Mouse (Mus musculus): Measurements from ENCODE around the gene Sart3.
"Not testable (repeated sequence)": the region's sequence is repeated elsewhere in the genome, so short reads cannot be mapped to it uniquely, and the experiment has no call there.

The Sart3 gene

DNA sequence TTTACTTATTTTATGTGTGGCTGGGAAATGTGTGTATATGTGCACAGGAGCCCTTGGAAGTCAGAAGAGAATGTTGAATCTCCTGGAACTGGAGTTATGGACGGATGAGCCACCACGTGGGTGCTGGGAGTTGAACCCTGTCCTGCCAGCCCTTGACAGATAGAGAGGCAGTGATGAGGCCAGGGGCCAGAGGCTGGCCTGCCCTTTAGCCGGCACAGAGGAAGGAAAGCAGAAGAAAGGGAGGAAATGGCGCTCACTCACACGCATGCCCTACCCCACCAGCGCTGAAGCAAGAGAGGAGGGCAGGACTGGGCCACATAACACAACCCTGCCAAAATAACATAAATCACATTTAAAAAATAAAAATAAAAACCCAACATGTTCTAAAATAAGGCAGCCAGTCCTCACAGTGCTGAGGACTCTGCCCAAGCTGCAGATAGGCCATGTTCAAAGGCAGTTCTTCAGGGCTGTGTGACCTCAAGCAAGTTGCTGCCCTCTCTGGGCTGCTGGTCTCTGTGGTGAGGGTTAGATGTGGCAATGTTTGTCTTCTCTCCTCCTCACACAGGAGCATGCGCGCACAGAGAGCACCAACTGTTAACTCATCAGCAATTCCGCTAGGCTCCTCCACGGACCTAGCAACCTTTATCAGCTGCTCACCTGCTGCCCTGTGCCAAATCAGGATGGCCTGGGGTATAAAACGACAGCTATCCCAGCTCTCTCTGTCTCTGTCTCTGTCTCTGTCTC lies 18.3 kb upstream of the Sart3 start:
- no peak for DNase-seq (ENCODE audit: low spot score in 2 of 2)

DNA sequence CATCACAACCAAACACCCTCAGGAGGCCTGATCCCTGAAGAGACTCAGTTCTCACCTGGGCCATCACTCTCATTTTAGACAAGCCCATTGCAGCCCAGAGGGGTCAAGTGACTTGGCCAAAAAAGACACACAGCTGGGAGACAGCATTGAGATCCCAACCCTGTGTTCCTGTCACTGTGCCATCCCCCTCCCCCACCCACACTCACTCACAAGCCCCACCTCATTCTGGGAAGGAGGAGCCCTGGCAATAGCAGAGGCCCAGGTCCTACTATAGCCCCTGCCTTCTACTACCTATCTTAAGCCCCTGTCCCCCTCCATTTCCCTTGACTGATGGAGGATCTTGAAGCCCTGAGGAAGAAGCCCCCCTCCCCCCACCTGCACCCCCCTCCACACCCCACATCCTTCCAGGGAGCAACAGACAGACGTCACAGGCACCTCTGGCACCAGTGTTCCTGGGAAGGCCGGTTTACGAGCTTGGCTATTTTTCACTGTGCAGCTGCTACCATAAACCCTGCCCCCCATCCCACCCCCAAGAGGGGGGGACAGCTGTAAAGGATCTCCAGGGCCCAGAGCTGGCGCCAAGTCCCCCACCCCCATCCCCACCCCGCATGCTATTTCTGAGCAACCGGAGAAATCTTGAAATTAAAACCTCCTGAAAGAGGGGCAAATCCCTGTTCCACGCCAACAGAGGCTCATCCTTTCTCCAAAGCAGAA lies 16.9 kb upstream of the Sart3 start:
- no peak for DNase-seq (ENCODE audit: low spot score in 2 of 2)

DNA sequence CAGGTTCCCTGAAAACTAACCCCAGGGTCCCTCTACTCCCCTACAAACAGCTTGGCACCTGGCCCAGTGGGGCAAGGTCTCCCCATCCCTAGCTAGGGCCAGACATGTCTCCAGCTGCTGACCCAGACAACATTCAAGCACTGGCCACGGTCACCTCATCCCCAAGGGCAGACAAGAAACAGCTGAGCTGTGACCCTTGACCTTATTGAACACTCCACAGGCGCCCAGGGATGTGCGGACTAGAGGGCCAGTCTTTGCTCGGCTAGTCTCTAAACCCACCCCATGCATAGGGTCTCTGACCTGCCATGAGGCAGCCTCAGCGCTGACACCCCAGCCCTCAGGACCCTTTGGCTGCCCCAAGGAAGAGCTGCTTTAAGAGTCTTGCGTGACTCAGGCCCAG lies 16.3 kb upstream of the Sart3 start:
- no peak for DNase-seq (ENCODE audit: low spot score in 2 of 2)

DNA sequence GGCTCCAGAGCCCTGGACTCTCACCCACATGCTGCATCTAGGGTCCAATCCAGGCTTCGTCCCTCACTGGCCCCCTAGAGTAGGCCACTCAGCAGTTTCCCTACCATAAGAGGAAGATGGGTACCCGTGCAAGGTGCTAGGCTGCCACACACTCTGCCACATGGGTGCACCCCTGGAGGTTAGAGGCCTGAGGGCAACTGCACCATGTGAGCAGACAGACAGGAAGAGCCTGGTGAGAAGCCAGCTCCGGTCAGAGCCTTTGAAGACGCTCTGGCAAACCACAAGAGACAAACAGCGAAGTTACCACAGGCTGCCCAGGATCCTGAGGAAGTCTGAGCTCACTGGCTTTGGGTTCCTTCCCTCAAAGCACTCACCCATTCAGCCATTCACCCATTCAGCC lies 14.7 kb upstream of the Sart3 start:
- DNase-seq (ENCODE audit: low spot score in 2 of 2) = no peak

DNA sequence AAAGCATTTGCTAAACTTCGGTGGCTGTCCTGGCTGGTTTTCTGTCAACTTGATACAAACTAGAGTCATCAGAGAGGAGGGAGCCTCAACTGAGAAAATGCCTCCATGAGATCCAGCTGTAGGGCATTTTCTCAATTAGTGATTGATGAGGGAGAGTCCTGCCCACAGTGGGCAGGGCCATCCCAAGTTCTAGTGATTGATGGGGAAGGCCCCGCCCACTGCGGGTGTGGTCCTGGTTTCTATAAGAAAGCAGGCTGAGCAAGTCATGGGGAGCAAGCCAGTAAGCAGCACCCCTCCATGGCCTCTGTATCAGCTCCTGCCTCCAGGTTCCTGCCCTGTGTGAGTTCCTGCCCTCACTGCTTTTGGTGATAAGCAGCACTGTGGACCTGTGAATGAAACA lies 11.8 kb upstream of the Sart3 start:
- DNase-seq (ENCODE audit: low spot score in 2 of 2) = not testable (repeated sequence)

DNA sequence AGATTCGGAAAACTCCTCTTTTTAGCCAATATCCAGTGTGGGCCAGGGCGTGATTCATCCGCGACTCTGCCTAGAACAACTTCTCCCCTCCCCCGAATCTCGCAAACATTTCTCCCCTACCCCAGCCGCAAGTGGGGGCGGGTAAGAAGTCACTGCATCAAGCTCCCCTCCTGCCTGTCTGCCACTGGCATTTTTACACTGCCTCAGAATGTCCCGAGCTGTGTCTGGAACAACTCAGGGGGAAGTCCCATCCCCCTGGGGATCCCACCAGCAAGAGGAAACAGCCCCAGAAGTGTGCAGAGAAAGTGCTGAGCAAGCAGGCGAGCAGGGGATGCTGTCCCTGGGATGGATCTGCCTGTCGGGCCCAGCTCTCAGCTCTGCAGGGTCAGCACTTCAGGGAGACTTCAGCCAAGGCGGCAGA lies 11.3 kb upstream of the Sart3 start:
- DNase-seq (ENCODE audit: low spot score in 2 of 2) = peak in 1 of 2 experiments; percentile 60

DNA sequence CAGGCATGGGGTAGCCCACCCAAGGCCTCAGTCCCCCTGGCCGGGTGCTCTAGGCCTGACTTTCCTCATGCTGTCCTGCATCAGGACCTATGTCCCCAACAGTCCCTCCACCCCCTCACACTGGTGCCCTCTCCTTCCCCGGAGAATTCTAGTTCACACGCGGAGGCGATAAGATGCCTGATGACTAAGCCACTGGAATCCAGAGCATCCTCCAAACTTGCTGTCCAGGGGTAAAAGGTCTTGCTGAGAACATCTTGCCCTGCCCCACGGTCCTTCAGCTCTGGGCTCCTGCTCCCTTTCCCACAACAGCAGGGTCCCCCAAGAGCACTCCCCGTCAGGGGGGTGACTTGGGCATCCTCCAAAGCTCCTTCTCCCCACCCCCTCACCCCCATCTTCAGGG lies 10.3 kb upstream of the Sart3 start:
- no peak for DNase-seq (ENCODE audit: low spot score in 2 of 2)

DNA sequence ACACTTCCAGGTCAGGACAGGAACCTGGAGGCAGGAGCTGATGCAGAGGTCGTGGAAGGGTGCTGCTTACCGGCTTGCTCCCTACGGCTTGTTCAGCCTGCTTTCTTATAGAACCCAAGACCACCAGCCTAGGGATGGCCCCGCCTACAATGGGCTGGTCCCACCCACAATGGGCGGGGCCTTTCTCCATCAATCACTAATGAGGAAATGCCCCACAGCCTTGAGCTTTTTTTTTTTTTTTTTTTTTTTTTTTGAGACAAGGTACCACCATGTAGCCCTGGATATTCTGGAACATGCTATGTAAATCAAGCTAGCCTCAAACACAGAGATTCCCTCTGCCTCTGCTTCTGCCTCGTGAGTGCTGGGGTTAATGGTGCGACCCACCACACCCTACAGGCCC lies 9.6 kb upstream of the Sart3 start:
- DNase-seq (ENCODE audit: low spot score in 2 of 2) = no peak

DNA sequence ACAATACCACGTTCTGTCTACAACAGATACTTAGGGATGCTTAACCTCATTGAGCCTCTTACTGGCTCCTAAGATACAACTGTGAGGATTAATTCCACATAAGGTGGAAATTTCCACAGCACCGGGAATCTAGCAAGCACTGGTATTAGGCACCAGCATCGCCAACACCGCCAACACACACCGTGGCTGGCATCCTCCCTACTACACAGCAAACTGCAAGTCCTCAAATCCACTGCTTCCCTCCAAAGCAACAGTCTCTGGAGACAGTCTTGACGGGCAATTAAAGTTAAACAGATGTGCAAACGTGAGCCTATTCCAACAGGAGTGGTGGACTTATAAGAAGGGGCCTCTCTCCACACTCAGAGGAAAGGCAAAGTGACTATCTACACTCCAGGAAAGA lies 8.9 kb upstream of the Sart3 start:
- DNase-seq (ENCODE audit: low spot score in 2 of 2) = no peak

DNA sequence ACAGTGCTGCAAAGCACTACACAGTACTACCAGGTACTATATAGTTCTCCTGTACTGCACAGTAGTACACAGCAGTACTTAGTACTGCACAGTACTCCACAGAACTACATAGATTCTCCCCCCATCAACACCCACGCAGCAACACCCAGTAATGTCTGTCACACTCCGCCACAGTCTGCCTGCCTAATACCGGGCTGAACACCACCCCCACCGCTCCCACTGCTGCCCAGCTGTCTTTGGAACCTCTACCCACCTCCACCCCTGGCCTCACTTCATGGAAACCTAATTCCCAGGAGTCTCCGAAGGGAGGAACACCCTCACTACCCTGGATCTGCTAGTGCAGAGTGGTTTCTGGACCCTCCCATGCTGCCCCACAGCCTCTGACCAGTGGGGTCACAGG lies 8.5 kb upstream of the Sart3 start:
- DNase-seq (ENCODE audit: low spot score in 2 of 2) = no peak

DNA sequence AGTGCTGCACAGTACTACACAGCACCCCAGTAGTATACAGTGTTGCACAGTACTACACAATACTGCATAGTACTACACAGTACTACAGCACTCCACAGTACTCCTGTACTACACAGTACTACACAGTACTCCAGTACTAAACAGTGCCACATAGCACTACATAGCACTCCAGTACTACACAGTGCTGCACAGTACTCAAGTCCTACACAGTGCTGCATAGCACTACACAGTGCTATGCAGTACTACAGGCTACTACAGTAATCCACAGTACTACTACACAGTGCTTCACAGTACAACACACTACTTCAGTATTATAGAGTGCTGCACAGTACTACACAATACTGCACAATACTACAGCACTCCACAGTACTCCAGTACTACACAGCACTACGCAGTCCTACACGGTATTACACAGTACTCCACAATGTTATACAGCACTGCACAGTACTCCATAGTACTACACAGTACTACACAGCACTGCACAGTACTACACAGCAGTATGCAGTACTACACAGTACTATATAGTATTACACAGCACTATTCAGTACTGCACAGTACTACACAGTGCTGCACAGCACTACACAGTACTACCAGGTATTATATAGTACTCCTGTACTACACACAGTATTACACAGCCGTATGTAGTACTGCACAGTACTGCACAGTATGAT lies 7.9 kb upstream of the Sart3 start:
- DNase-seq (ENCODE audit: low spot score in 2 of 2) = no peak

DNA sequence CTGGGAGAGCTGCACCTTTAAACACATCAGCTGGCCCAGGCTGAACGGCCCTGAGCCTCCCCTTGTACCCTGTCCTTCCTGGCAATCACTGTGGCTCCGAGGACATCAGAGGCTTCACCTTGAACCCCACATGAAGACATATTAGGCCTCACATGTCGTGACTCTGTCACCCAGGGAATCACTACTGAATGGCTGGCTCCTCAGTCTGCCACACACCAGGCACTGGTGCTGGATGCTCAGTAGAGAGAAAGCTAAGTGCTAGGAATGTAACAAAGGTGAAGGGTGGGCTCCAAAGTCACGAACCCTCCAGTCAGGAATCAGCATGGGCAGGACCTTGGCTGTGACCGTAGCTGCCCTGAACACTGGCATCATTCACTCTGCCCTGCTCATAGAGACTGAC lies 7.3 kb upstream of the Sart3 start:
- no peak for DNase-seq (ENCODE audit: low spot score in 2 of 2)

DNA sequence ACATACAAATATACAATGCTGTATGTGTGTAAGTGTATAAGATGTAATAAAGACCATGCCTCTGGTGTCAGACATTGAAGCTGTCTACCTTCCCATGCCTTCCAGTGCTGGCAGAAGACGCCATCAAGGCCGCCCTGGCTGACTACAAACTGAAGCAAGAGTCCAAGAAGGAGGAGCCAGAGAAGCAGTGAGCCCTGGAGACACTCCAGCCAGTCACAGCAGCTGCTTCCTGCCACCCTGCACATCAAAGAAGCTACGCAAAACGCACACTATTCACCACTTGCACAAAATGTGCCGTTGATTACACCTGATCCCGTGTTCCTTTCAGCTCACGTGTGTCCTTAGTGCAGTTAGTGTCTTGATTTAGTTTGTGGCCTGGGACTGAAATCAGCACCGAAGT lies 5.4 kb upstream of the Sart3 start:
- not testable (repeated sequence) for DNase-seq (ENCODE audit: low spot score in 2 of 2)

DNA sequence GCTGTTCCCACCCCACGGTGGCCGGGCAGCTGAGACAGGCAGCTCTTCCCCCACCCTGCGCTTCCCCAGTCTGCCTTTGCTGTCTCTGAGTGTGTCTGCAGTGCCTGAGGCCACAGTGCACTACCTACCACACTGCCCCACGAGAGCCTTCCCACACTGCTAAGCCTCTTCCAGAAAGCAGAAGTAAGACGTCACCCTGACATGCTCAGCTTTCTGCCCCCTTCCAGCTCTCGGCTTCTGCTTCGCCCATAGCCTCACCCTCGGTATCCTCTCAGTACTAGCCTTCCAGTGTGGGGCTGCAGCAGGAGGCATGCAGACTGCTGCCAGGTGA lies 4.6 kb upstream of the Sart3 start:
- DNase-seq (ENCODE audit: low spot score in 2 of 2) = no peak

DNA sequence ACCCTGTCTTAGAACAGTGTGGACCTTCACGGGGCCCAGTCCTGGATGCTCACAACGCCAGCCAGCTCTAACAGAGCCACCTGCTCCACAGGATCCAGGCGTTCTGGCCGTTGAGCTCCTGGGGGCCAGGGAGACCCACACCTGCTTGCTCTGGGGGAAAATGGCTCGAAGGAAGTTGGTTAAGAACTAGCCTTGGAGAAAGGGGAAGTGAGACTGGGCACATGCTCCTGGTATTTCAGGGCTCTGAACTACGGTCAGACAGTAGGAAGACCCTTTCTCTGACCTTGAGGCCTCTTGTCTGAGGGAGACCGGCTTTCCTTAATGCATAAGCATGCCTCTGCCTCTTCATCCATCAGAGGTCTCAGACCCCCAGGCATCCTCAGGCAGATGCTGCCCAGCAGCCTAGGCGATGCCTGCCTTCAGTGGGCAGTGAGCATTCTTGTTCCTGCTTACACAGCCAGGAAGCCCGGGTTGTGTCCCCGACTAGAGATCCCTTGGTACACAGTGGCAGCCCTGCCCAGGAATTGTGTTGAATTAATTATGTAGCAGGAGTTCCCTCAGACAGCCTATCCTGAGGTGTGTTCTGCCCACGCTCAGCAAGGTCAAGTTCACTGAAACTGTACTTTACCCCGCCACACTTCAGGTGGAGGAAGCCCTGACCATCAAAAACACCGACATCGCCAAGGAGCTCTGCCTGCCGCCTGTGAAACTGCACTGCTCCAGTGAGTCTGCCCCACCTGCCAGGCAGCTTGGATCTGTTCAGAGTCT lies 4.0 kb upstream of the Sart3 start:
- no peak for DNase-seq (ENCODE audit: low spot score in 2 of 2)

DNA sequence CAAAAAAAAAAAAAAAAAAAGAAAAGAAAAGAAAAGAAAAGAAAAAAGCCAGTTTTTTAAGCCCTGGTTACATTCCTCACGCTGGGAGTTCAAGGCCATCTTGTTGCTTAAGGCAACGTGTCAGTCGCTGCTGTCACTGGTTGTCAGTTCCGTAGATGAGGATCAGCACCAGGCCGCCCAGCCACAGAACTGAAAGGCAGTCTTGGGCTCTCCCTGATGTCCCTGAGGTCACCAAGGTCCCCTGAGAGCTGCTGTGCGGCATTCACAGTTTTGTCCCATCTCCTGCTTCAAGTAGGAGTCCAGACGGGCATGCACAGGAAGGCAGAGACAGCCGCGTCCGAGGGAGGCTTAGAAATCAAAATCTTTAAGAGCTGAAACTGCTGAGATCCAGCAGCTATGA lies 3.3 kb upstream of the Sart3 start:
- no peak for DNase-seq (ENCODE audit: low spot score in 2 of 2)

DNA sequence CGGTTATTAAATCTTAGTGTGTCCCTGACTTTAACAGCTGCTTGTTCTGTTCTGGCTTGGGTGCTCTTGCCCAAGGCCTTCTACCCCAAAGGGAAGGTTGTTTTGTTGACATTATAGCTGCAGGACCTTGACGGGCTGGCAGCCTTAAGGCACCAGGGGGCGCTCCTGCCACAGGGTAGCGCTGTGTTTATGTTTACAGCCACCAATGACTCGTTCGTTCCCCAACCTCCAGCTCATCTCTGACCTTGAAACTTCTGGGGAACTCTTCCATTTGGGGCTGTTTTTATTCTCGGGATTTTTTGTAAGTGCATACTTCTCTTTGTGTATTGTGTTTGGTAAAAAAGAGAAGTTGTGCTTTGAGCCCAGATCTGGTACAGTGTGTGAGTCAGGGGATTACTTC lies 1.4 kb upstream of the Sart3 start:
- peak; percentile 67 to 79 for DNase-seq (ENCODE audit: low spot score in 2 of 2)

DNA sequence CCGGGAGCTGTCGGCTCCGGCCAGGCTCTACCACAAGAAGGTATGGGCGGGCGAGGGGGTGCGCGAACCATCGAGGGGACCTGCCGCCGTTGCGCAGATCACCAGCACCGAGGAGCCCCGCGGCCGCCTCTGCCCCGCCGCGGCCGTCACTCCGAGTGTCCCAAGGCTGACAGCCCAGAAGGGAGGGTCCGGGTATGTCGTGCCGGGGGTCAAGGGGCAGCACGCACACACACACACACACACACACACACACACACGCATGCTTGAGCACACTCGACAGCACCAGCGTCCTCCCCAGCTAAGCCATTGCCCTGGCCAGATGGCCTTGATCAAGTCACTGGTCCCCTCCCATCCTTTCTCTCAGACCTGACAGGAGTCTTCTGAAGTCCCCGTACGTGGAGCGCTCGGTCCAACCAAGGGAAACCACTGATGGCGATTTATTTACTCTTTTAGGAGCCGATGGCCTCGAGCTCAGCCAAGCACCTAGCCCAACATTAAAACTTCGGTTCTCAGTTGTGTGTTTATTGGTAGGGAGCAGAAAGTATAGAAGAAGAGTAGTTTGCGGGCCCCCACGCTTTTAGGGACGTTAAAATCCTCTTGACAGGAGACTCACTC lies 702 bp upstream of the Sart3 start:
- no peak for DNase-seq (ENCODE audit: low spot score in 2 of 2)

DNA sequence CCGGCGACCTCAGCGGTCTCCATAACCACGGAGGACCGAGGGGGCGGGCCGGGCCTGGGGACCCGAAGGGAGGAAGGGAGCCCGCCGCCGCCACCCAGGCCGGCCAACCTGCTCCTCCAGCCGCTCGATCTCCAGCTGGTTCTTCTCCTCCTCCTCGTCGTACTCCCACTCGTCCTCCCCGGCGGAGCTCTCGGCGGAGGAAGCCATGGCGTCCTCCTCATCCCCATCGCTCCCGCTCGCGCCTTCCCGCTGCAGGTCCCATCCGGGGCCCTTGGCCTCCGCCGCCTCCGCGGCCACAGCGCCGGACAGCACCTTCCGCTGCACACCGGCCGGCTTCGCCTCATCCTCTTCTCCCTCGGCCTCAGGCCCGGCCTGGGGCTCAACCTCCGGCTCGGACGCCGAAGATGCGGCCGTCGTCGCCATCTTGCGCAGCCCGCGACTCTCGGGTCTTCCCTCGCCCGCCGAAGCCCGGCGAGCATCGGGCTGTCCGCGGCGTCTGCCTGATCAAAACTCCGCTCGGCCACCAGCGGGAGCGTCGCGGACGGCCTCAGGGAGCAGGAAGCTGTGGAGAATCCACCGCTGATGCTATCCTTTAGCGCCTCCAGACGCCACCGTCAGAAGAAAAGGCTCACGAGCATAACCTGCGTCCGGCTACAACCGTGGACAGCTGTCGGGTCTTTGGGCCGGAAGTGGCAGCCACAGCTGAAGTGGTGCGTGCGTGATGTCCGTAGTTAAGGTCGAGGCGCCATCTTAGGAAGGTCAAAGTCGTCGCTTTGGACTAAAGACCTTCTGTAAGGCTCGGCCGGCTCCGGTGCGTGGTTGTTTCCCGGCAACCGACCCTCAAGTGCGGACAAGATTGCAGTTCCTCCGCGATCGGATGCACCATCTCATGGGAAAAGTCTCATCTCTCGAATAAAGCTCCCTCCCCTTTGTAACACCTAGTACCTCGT lies 822 bp downstream of the Sart3 start:
- DNase-seq (ENCODE audit: low spot score in 2 of 2) = peak; percentile 85 to 87

DNA sequence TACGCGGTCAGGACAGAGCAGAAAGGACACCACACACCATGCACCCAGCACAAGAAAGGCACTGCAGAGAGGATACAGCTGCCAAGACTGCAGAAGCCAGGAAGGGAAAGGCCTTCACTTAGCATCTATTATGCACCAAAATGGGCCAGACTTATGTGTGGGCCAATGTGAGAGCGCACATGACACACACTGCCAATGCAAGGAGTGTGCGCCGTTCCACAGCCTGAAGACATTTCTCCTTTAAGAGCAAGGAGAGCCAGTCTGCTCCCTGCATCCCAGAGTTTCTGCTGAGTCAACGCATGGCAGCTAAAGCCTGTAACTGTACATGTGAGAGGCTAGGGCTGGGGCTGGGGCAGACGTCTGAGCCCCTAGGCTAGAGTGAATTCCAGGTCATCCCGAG lies 3.5 kb downstream of the Sart3 start:
- DNase-seq (ENCODE audit: low spot score in 2 of 2) = no peak
